Mouse (Mus musculus) hematopoietic stem cell, adult 5-6 weeks (primary cell): Measurements from ENCODE around the gene Id4. TPM values are rescaled to one million over a fixed set of nuclear protein-coding genes. Genes with fewer than 3 reads are reported as not detected.

ENCODE experiments used
- ATAC-seq, 2 experiments: fragments of 125-278 bp in 1 of 2; replicated peaks in 1 of 2; 2 replicates each; pipeline ENCODE4 v1.8.0; 2016 to 2017; ENCODE audit warnings: inconsistent platforms in 2 of 2, mild to moderate bottlenecking in 2 of 2, moderate number of reproducible peaks in 2 of 2, low read depth in 1 of 2, moderate TSS enrichment in 1 of 2; ENCODE audit not compliant: low FRiP score in 2 of 2, poor library complexity in 2 of 2, severe bottlenecking in 2 of 2, insufficient read depth in 1 of 2, low TSS enrichment in 1 of 2
- total RNA-seq: library from RNA; stranded (forward); fragments of 172-1452, 232-1000 nt; gene quantifications from 2 replicates; pipeline ENCODE4 v1.2.3, GENCODE M21; 2017

Id4 gene
- total RNA-seq, 1 experiment from 2014 or later = not detected

GRCm38 (mm10) chr13:48284918-48285693 is 24.1 kb downstream of the Id4 start:
- no peak for ATAC-seq

DNA sequence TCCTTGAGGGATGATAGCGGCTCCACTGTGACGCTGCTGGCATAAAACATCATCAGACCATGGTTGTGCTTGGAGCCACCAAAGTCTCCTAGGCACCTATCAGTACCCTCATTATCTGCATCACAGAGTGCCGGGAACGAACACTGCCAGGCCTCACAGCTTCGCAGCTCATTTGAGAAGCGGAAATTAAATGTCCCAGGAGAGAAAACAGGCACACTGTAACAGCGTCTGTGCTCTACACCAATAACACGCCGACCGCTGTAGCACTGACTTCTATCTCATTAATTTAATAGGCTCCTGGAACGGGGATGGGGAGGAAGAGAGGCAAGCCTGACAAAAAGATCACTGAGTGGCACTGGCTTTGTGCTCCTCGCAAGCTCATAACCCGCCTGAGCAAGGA is 29.4 kb downstream of the Id4 start:
- no peak for ATAC-seq

- no peak for ATAC-seq
Observed at GRCm38 (mm10) chr13:48314500-48314899, 53.5 kb downstream of the Id4 start.
